Mouse (Mus musculus): ENCODE data around the gene Wwox. TPM values are rescaled to one million over a fixed set of nuclear protein-coding genes. Genes with fewer than 3 reads are reported as not detected.
A peak's percentile ranks its signal among the peaks of the same experiment; 100 is the strongest.

The Wwox gene
- total and polyA plus RNA-seq, 3 experiments = 7.6 to 61.8 (median 12.2) TPM

- Histone ChIP-seq H3K36me3 (ENCODE audit: control insufficient read depth in 1 of 2, insufficient read depth in 2 of 2, low read length in 2 of 2) (no peaks in the 10 kb centered on the region), H3K4me1 (ENCODE audit: control insufficient read depth in 1 of 2, insufficient read depth in 2 of 2, low read length in 2 of 2) (no peaks in the 10 kb centered on the region), H3K27me3 (ENCODE audit: control insufficient read depth in 1 of 2, insufficient read depth in 2 of 2, low read length in 2 of 2) (no peaks in the 10 kb centered on the region), H3K27ac (ENCODE audit: control insufficient read depth, low read depth, low read length) (no peak overlapping the region), H3K9me3 (replicated peaks; ENCODE audit: insufficient read depth, low read length) (no peaks in the 10 kb centered on the region), H3K79me2 (ENCODE audit: control insufficient read depth, insufficient read depth, low read length, poor library complexity) (no peaks in the 10 kb centered on the region), H3K9ac (ENCODE audit: control insufficient read depth, low read depth, low read length, poor library complexity, severe bottlenecking) (no peak overlapping the region), H3K4me3 (ENCODE audit: control insufficient read depth in 1 of 2, insufficient read depth in 1 of 2, low read depth in 2 of 2, low read length in 2 of 2) (no peak overlapping the region)
- no peak for TF ChIP-seq MXI1 (IDR thresholded peaks at IDR 0.05; ENCODE audit: low read depth, low read length)
- DNase-seq (ENCODE audit: low read depth, low spot score) = no peak
Observed at GRCm38 (mm10) chr8:114793682-114794081, 354.2 kb downstream of the Wwox start.

- no peaks in the 10 kb centered on the region for H3K79me2 ChIP-seq (ENCODE audit: control insufficient read depth, insufficient read depth, low read length, poor library complexity)
- no peaks in the 10 kb centered on the region for H3K9me3 ChIP-seq (replicated peaks; ENCODE audit: insufficient read depth, low read length)
- H3K27ac ChIP-seq (ENCODE audit: control insufficient read depth, low read depth, low read length) = no peak overlapping the region
- no peaks in the 10 kb centered on the region for H3K27me3 ChIP-seq (ENCODE audit: control insufficient read depth in 1 of 2, insufficient read depth in 2 of 2, low read length in 2 of 2)
- no peaks in the 10 kb centered on the region for H3K4me1 ChIP-seq (ENCODE audit: control insufficient read depth in 1 of 2, insufficient read depth in 2 of 2, low read length in 2 of 2)
- no peak for DNase-seq (ENCODE audit: low read depth, low spot score)
- no peak overlapping the region for H3K4me3 ChIP-seq (ENCODE audit: control insufficient read depth in 1 of 2, insufficient read depth in 1 of 2, low read depth in 2 of 2, low read length in 2 of 2)
- TF ChIP-seq USF2 (IDR thresholded peaks at IDR 0.05; ENCODE audit: borderline replicate concordance in 1 of 2, insufficient read depth in 1 of 2, low read depth in 1 of 2, low read length in 2 of 2) = no peak
- no peak for TF ChIP-seq ETS1 (IDR thresholded peaks at IDR 0.05; ENCODE audit: low read depth, low read length)
- no peak for TF ChIP-seq GATA1 (IDR thresholded peaks at IDR 0.05; ENCODE audit: low read depth, low read length)
- no peak for TF ChIP-seq NELFE (IDR thresholded peaks at IDR 0.05; ENCODE audit: low read depth, low read length)
- no peak for TF ChIP-seq POLR2A (IDR thresholded peaks at IDR 0.05; ENCODE audit: control insufficient read depth in 1 of 2, insufficient read depth in 1 of 2, low read depth in 1 of 2, low read length in 2 of 2, poor library complexity in 1 of 2)
- TF ChIP-seq NRF1 (IDR thresholded peaks at IDR 0.05; ENCODE audit: insufficient read depth, low read depth, low read length, poor library complexity, severe bottlenecking) = no peak
- no peak for TF ChIP-seq MAZ (IDR thresholded peaks at IDR 0.05; ENCODE audit: low read depth, low read length)
- no peak for TF ChIP-seq MAX (IDR thresholded peaks at IDR 0.05; ENCODE audit: low read length)
- TF ChIP-seq CTCF (IDR thresholded peaks at IDR 0.05 in 2 of 3, conservative IDR thresholded peaks at IDR 0.05 in 1 of 3; ENCODE audit: control insufficient read depth in 1 of 3, insufficient read depth in 1 of 3, low read depth in 2 of 3, low read length in 3 of 3, poor library complexity in 1 of 3, severe bottlenecking in 1 of 3) = no peak
- no peak for TF ChIP-seq ELF1 (IDR thresholded peaks at IDR 0.05; ENCODE audit: low read depth, low read length)
- no peak for TF ChIP-seq MYC (IDR thresholded peaks at IDR 0.05; ENCODE audit: low read depth, low read length)
- no peak for TF ChIP-seq POLR2AphosphoS2 (IDR thresholded peaks at IDR 0.05; ENCODE audit: low read length)
- TF ChIP-seq SMC3 (IDR thresholded peaks at IDR 0.05; ENCODE audit: low read depth, low read length) = no peak
- no peak overlapping the region for H3K9ac ChIP-seq (ENCODE audit: control insufficient read depth, low read depth, low read length, poor library complexity, severe bottlenecking)
- H3K36me3 ChIP-seq (ENCODE audit: control insufficient read depth in 1 of 2, insufficient read depth in 2 of 2, low read length in 2 of 2) = no peaks in the 10 kb centered on the region
Observed at GRCm38 (mm10) chr8:114801428-114802134, 362.1 kb downstream of the Wwox start.

GRCm38 (mm10) chr8:114803113-114803512 is 363.7 kb downstream of the Wwox start:
- no peaks in the 10 kb centered on the region for H3K79me2 ChIP-seq (ENCODE audit: control insufficient read depth, insufficient read depth, low read length, poor library complexity)

More at GRCm38 (mm10) chr8:114803113-114803512, 363.7 kb downstream of the Wwox start:
- DNase-seq (ENCODE audit: low read depth, low spot score) = no peak
- no peaks in the 10 kb centered on the region for H3K4me1 ChIP-seq (ENCODE audit: control insufficient read depth in 1 of 2, insufficient read depth in 2 of 2, low read length in 2 of 2)
- H3K27ac ChIP-seq (ENCODE audit: control insufficient read depth, low read depth, low read length) = no peak overlapping the region
- no peak overlapping the region for H3K4me3 ChIP-seq (ENCODE audit: control insufficient read depth in 1 of 2, insufficient read depth in 1 of 2, low read depth in 2 of 2, low read length in 2 of 2)
- TF ChIP-seq BHLHE40 (IDR thresholded peaks at IDR 0.05; ENCODE audit: borderline replicate concordance, low read depth, low read length) (no peak), CTCF (IDR thresholded peaks at IDR 0.05 in 2 of 3, conservative IDR thresholded peaks at IDR 0.05 in 1 of 3; ENCODE audit: control insufficient read depth in 1 of 3, insufficient read depth in 1 of 3, low read depth in 2 of 3, low read length in 3 of 3, poor library complexity in 1 of 3, severe bottlenecking in 1 of 3) (peak in 2 of 3 experiments; percentile 3 to 25; a peak in 1 of 6 replicates)
- H3K27me3 ChIP-seq (ENCODE audit: control insufficient read depth in 1 of 2, insufficient read depth in 2 of 2, low read length in 2 of 2) = no peaks in the 10 kb centered on the region
- no peak overlapping the region for H3K9ac ChIP-seq (ENCODE audit: control insufficient read depth, low read depth, low read length, poor library complexity, severe bottlenecking)
- H3K9me3 ChIP-seq (replicated peaks; ENCODE audit: insufficient read depth, low read length) = no peaks in the 10 kb centered on the region
- H3K36me3 ChIP-seq (ENCODE audit: control insufficient read depth in 1 of 2, insufficient read depth in 2 of 2, low read length in 2 of 2) = no peaks in the 10 kb centered on the region
